Mouse (Mus musculus): ENCODE data around the gene Hsd11b2. TPM values are rescaled to one million over a fixed set of nuclear protein-coding genes. Genes with fewer than 3 reads are reported as not detected.

The Hsd11b2 gene
- total RNA-seq, 2 experiments from 2014 or later = not detected

DNA sequence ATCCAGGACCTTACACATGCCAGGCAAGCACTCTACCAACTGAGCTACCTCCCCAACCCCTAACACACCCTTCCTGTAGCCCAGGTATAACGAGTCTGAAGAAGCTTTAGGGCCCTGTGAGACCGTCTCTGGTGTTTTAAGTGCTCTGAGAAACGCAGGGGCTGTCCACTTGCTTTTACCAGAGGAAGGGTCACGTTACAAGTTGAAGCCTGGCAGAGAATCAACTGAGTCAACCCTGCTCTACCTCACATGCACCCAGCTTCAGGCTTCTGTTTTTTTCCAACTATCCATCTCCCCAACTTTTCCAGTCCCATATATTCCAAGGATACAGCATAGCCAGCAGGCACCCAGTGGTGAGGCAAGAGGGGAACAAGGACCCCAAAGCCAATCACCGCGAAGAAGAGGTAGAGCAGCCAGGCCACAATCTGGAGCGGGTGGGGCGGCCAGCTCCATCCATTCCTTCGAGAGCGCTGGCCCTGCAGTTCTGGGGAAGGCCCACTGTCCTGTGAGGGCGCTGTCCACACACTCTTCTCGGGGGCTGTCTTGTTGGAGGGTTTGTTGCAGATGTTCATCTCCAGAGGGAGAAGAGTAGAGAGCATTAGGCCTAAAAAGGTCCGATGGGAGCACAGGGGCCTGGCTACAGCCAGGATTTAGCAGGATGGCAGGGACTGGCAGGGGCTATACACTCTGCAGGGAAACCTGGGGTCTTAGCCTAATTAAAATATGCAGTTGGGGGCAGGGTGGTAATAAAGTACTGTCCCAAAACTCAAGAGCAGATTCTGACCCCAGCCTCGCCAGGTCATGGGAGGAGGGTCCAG, 35.1 kb upstream of the Hsd11b2 start:
- ATAC-seq (ENCODE audit: poor library complexity, severe bottlenecking) = 0 out of 2 replicates have a peak, but pooled peaks have one; percentile 21

DNA sequence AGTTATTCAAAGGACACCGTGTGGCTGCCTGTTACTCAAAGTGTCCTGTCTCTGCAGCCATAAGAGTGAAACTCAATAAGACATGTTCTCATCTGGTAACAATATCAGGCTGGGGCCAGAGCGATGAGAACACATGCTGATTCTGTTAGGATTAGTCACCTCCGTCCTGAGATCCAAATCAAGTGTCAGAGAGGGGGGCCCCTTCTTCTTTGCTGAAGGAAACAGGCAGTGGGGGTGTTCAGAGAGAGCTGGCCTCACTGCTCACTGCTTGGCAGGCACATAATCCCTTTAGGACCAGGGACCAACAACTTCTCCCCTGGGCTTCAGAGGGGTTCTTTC, 34.6 kb upstream of the Hsd11b2 start:
- no peak for ATAC-seq (ENCODE audit: poor library complexity, severe bottlenecking)

DNA sequence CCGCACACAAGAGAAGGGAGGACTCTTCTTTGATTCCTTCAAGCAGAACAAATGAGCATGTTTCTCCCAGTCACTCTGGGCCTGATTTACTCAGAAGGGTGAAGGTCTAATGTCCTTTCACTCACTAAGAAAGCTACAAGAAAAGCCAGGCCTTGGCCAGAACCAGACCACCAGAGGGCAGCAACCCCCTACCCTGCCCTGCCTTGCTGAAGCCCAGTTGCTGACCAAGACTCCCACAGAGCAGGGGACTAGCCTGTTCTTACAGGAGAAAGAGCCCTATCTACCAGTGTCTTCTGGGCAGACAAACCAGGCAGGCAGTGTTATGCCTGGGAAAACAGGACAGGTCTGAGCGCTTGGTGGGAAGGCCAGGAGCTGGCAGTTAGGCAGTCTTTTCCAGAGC, 34.2 kb upstream of the Hsd11b2 start:
- peak; percentile 43; the same call in 1 of the 2 replicates for ATAC-seq (ENCODE audit: poor library complexity, severe bottlenecking)

DNA sequence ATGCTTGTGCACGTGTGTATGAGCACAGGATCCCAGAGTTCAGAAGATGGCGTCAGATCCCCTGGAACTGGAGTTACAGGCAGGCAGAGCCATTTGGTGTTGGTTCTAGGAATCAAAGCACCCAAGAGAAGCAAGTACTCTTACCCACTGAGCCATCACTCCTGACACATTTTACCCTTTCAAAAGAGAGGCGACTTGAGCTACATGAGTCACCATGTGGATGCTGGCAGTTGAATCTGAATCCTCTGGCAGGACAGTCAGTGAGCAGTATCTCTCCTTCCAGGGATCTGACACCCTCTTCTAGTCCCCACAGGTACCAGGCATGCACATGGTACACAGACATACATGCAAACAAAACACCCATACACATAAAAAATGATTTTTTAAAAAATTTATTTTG, 30.5 kb upstream of the Hsd11b2 start:
- ATAC-seq (ENCODE audit: poor library complexity, severe bottlenecking) = no peak

DNA sequence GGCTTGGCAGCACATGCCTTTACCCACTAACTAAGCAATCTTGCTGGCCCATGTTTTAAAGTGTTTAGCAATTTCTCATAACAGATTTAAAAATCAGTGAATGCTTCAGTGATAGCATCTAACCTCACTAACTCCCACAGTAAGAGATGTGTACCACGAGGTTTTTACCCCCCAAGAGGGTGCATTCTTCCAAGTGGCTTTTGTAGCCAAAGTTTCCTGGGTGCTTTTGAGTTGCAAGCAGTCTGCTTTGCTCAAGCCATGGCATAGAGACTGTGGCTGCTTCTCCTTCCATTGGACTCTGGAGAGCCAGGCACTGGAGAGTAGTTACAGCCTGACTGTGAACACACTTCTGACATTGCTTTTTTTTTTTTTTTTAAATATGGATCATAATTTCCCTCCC, 29.3 kb upstream of the Hsd11b2 start:
- no peak for ATAC-seq (ENCODE audit: poor library complexity, severe bottlenecking)

DNA sequence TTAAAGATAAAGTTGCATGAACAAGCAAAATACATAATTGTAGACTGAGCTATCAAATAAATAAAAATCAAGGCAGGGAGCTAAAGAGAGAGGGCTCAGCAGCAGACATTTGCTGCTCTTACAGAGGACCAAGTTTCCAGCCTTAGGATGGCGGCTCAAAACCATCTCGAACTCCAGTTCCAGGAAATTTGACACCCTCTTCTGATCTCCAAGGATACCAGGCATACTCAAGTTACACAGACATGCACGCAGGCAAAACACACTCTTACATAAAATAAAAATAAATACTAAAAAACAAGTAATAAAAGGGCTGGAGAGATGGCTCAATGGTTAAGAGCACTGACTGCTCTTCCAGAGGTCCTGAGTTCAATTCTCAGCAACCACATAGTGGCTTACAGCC, 25.1 kb upstream of the Hsd11b2 start:
- no peak for ATAC-seq (ENCODE audit: poor library complexity, severe bottlenecking)

DNA sequence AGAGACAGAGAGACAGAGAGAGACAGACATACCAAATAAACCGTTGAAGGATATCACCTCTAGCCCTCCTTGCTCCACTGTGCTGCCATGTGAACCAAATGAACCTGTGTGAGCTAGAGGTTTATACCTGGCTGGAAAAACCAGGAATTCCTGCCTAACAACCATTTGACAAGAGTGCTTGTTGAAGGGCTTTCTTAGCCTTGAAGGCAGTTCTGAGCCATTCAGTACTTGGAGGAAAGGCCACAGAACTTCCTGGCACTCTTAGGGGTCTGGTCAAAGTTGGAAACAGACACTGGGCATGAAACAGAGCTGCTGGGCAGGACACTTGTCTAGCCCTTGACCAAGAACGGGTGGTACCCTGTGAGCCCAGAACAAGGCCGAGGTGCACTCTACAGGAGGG, 24.0 kb upstream of the Hsd11b2 start:
- ATAC-seq (ENCODE audit: poor library complexity, severe bottlenecking) = no peak

DNA sequence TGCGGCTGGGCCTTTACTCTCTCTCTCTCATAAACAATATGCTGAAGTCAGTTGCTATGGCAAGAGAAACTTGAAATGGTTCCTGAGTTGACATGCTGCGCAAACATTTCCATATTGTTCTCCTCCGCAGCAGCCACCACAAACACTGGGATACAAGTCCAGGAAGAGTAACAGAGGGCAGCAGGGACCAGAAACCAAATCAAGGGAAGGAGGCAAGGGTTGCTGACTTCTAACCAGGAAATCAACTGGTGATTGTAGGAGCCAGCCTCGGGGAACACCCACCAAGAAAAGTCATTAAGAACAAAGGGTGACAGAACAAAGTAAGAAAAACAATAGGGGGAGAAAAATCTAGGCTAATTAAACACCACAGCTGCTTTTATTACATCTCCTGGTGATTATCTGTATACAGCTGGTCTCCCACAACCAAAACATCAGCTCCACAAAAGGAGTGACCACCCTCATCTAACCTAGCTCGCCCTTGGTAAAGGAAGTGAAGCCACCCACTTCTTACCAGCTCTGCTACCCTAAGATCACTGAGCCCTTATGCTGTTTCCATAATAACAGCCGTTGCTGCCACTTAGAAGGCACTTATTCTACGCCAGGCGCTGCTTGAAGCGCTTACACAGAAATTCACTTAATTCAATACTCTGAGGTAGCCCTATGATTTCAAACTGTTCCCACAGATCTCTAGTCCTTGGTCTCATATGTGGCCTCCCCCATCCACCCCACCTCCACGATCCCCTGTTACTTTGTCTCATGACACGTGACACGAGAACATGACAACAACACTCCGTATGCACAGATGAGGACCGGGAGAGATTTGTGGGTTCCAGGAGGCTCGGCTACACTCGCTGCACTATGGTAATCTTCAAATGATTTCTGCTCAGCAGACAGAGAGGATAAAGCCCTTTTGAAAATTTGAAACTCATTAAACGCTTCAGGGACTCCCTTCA, 22.9 kb upstream of the Hsd11b2 start:
- ATAC-seq (ENCODE audit: poor library complexity, severe bottlenecking) = no peak

DNA sequence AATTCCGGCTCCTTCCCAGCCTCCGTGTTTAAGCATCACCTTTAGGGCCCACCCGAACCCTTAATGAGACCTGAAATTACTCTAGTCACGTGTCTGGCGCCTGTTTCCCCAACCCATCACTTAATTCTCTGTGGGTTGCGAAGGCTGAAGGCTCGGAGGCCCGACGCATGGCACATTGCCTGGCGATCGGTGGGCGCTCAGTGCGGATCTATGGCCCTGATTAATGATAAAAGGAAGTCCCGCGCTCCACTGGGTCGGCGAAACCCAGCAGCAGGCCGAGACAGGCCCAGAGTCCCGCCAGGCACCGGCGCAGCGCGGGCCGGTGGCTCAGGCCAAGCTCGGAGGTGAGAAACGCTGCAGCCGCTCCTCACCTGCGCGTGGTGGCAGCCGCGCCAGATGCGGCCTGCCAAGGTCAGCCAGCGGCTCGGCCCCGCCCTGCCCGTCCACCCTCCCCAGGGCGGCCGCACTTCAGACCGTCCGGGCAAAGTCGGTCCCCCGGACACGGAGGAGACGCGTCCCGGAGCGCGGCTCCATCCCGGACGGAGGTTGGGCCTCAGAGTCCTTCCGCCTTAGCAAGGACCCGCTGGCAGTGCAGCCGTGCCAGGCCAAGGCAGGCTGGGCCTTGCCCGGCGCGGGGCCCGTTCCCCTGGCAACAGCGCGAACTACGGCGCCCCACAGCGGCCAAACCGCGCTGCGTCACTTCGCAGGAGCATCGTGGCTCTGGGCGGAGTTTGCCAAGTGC, 21.9 kb upstream of the Hsd11b2 start, which contains the start of gene Zdhhc1:
Gene Zdhhc1, minus strand, starts transcription at position 464 of the 742 bp plus-strand sequence.
- peak; percentile 96 for ATAC-seq (ENCODE audit: poor library complexity, severe bottlenecking)

DNA sequence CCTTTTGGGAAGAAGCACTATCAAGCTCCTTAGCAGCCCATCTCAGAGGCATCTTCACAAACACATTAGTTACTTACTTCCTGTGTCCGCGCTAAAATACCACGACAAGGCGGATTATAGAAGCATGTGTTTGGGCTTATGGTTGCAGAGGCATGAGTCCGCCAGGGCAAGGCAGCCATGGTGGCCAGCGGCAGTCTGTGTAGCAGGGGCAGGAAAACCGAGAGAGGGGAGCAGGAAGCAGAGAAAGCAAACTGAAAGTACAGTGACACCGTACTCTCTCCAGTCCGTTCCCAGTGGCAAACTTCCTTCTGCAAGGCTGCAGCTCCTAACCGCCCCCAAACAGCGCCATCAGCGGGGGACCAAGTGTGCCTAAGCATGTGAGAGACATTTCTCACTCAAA, 18.8 kb upstream of the Hsd11b2 start:
- ATAC-seq (ENCODE audit: poor library complexity, severe bottlenecking) = peak; percentile 17; the same call in 1 of the 2 replicates

DNA sequence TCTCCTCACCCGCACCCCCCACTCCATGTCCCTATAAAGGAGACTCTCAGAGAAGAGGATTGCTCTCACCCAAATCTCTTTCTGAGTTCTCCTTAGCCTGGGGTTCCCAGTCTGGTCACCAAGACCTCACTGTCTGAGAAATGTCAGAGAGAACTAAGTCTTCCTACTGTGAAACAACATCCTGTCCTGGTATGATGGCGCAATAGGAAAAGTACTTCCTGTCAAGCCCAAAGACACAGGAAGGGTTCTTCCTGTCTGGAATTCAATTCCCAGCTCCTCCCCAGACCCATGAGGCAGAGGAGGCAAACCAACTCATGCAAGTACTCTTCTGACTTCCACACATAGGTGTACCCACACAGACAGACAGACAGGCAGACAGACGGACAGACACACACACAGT, 13.9 kb upstream of the Hsd11b2 start:
- ATAC-seq (ENCODE audit: poor library complexity, severe bottlenecking) = no peak

DNA sequence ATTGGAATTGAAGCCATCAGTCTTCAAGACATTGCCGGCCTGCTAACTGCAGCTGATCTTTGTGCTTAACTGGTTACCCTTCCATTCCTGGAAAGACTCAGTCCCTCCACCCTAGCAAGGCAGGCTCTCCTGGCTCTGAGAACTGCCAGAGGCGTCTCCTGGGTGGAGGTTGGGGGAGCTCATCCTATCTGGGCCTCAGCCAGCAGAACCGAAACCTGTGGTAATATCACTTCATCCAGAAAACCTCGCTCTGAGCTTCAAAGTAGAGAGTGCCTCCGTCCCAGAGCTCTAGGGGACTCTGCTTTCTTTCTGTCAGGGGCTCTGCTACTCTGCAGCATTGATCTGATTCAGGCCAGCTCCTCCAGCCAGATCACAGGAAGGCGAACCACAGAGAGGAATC, 11.6 kb upstream of the Hsd11b2 start:
- peak; percentile 52; the same call in 1 of the 2 replicates for ATAC-seq (ENCODE audit: poor library complexity, severe bottlenecking)

DNA sequence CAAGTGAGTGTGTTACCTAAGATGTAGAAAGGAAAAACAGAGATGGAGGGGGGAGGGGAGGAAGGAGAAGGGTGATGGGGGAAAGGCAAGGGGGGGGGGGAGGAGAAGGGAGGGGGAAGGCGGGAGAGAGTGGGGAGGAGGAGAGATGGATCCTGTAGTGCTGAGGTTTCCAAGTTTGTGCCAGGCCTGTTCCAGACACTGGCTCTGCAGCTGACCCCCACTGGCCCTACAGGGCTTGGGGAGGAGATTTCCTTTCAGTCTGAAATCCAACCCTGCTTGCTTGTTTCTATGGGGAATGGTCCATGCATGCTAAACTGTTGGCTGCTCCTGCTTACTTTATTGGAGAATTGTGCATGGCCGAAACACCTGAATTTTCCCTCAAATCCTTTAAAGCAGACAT, 9.8 kb upstream of the Hsd11b2 start:
- ATAC-seq (ENCODE audit: poor library complexity, severe bottlenecking) = no peak

DNA sequence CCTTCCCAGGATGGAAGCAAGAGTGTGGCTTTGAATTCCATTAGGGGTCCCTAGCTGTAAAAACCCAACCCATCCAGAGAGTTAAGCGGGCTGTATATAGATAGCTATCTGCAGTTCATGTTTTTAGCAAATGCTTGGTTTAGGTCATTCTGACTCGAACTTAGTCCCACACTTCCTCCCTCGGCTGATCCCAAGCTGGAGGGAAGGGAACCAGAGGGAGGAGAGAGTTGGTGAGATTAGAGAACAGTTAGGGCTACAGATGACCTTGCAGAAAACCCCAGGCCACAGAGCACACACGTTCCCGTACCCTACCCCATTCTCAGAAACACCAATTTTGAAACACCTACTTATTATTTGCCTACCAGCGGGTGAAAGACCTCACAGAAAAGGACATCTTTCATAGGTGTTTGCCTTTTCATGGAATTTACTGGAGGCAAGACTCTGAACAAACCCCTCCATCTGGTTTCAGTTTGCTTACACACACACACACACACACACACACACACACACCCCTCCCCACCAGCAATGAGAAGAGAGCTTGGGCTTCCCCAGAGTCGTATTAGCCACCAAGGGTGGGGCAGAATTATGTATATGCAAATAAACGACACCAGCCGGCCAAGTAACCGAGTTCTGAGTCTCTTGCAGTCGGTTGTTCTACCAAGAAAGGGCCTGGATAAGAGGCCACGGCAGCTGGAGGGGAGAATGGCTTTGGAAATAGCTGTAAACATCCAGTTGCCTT, 8.4 kb upstream of the Hsd11b2 start:
- no peak for ATAC-seq (ENCODE audit: poor library complexity, severe bottlenecking)

DNA sequence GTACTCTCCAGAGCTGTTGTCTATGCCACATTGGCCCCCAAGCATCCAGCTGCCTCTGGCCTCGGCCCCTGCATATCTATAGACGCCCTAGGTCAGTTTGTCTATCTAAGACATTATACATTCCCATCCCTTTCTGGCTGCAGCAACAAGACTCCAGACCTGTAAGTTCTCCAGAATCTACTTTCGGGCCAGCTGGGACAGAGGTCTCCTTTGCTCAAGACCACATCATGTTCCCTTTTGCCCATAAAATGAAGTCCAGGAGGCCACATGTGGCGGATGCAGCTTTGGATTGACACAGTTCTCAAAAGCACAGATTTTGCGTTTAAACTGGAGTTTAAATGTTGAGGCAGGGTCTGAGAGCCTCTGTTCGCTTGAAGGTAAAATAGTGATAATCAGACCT, 4.4 kb upstream of the Hsd11b2 start:
- no peak for ATAC-seq (ENCODE audit: poor library complexity, severe bottlenecking)

DNA sequence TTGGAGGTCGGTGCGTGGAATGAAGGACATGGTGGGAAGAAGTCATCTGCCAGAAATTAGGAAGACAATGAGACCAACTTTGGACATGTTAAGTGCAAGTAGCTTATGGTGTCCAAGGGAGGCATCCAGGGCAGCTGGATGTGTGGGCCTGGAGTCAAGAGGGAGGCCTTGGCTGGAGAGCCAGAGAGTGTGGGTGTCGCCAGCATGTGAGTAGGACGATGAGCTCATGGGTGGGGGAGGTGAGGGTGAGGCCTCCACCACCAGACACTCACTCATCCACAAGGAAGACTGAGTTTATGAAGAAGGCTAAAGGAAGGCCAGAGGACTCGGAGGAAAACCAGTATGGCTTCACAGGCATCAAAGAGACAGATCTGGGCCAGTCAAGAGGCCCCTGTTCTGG, 3.9 kb upstream of the Hsd11b2 start:
- ATAC-seq (ENCODE audit: poor library complexity, severe bottlenecking) = no peak

DNA sequence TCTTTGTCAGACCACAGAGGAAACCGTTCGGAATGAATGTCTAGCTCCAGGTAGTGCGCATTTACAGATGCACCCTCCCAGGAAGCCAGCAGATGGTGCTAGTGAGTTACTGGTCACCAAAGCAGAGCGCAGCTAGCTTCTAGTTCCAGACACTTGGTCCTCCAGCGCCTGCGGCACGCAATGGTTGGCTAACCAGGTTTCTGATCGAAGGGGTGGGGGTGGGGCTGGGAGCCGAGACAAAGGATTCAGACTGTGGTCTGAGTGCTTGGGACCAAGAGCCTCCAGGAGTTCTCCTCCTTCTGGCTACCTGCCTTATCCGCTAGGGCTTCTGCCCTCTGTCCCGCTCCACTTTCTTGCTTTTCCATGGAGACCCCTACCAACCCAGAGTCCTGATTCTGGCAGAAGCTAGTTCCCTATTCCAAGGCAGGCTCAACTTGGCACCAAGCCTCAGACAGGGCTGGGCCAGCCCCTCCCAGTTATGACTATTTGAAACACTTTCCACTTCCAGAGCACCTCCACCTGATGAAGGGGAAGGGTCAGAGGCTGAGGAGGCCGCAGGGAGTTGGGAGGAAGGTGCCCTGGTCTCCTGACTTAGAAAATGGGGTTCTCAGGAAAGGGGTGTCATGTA, 2.4 kb upstream of the Hsd11b2 start:
- peak; percentile 75 for ATAC-seq (ENCODE audit: poor library complexity, severe bottlenecking)

DNA sequence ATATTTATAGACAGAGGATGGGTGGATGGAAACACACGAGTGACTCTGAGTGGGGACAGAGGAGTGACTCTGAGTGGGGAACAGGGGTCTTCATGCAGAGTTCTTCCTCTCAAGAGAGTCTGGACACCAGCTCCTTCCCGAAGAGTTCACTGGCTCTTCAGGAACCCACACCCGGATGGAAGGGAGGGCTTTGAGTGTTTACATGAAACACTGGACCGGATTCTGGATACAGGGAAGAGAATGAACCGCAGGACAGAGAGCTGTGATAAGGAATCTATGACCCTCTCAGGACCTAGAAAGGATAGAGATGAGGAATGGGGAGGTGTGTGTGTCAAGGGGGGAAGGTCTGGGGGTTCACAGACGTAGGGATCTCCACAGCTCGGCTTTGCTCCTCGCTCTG, 1.2 kb upstream of the Hsd11b2 start:
- ATAC-seq (ENCODE audit: poor library complexity, severe bottlenecking) = no peak

DNA sequence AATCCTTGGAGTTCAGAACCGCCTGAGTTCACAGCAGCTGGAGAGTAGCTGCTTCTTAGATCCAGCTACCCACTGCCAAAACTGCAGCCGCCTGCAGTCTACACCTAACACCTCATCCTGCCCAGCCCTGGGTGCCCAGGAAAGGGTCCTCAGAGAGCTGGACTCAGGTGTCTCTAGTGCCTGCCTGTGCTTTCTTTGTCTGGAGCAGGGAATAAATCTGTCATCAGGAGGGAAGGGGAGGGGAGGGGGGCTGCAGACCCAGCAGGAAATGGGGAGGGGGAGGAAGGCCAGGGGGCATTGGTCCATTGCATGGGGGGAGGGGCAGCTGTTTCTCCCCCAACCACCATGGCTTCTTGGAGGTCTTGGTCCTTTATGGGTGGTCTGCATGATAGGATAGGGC, 1.0 kb downstream of the Hsd11b2 start:
- ATAC-seq (ENCODE audit: poor library complexity, severe bottlenecking) = no peak

DNA sequence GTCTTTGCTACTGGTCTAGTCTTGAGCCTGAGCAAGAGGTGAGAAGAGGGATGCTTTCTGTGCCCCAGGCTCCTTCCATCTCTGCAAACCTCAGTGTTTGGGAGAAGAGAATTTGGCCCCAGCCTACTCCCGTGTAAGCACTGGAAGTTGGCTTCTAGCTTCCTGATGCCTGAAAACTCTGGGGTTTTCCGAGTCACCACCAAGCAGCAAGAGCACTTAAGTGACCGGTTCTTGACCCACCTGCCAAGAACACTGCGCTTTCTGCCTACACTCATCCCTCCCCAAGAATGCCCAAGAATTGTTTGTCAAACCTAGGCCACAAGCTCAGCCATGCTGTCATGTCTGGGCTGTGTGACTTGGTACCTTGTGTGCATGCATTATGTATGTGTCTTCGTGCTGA, 2.0 kb downstream of the Hsd11b2 start:
- ATAC-seq (ENCODE audit: poor library complexity, severe bottlenecking) = no peak

Measured in megakaryocyte, adult 5-6 weeks (primary cell).